Mouse (Mus musculus): ENCODE results near the gene Prdx5. TPM values are rescaled to one million over a fixed set of nuclear protein-coding genes. Genes with fewer than 3 reads are reported as not detected.

The Prdx5 gene
- polyA plus RNA-seq, 1 experiment from 2014 or later: 169 TPM

- H3K4me1 ChIP-seq: peaks cover 46% of the 10 kb centered on the region
- H3K27ac ChIP-seq (replicated peaks): peak overlapping the region; percentile 95
- no peak for DNase-seq (ENCODE audit: low spot score)
- WGBS: 2% methylated on average over 41 of the region's 48 CpGs
- H3K27me3 ChIP-seq (ENCODE audit: low read depth, poor library complexity, severe bottlenecking): peaks cover 40% of the 10 kb centered on the region
- H3K36me3 ChIP-seq: no peaks in the 10 kb centered on the region
- H3K4me3 ChIP-seq: peak overlapping the region; percentile 76
- no peaks in the 10 kb centered on the region; the same call in 1 of the 2 replicates for H3K9me3 ChIP-seq (replicated peaks)
Measured at GRCm38 (mm10) chr19:6920741-6921636, 11.1 kb upstream of the Prdx5 start.

GRCm38 (mm10) chr19:6919876-6920740 lies 10.2 kb upstream of the Prdx5 start:
- peak overlapping the region; percentile 95 for H3K27ac ChIP-seq (replicated peaks)

GRCm38 (mm10) chr19:6919431-6919830 lies 9.5 kb upstream of the Prdx5 start:
- Histone ChIP-seq H3K27ac (replicated peaks) (no peak overlapping the region), H3K4me3 (no peak overlapping the region), H3K4me1 (peaks cover 30% of the 10 kb centered on the region), H3K27me3 (ENCODE audit: low read depth, poor library complexity, severe bottlenecking) (peaks cover 24% of the 10 kb centered on the region), H3K36me3 (no peaks in the 10 kb centered on the region), H3K9me3 (replicated peaks) (no peaks in the 10 kb centered on the region)
- DNase-seq (ENCODE audit: low spot score): no peak

More at GRCm38 (mm10) chr19:6919876-6920740, 10.2 kb upstream of the Prdx5 start:
- peaks cover 31% of the 10 kb centered on the region for H3K27me3 ChIP-seq (ENCODE audit: low read depth, poor library complexity, severe bottlenecking)
- WGBS: 48% methylated on average over 8 of the region's 8 CpGs
- no peaks in the 10 kb centered on the region for H3K9me3 ChIP-seq (replicated peaks)
- H3K4me1 ChIP-seq: peaks cover 37% of the 10 kb centered on the region
- peak overlapping the region; percentile 76 for H3K4me3 ChIP-seq
- peak; percentile 53 for DNase-seq (ENCODE audit: low spot score)
- no peaks in the 10 kb centered on the region for H3K36me3 ChIP-seq

GRCm38 (mm10) chr19:6918321-6918720 lies 8.4 kb upstream of the Prdx5 start:
- Histone ChIP-seq H3K27me3 (ENCODE audit: low read depth, poor library complexity, severe bottlenecking) (peaks cover 13% of the 10 kb centered on the region), H3K27ac (replicated peaks) (no peak overlapping the region), H3K9me3 (replicated peaks) (no peaks in the 10 kb centered on the region), H3K36me3 (peaks cover 10% of the 10 kb centered on the region), H3K4me3 (no peak overlapping the region), H3K4me1 (peaks cover 30% of the 10 kb centered on the region)
- WGBS: 93% methylated on average over 4 of the region's 4 CpGs
- no peak for DNase-seq (ENCODE audit: low spot score)

GRCm38 (mm10) chr19:6916496-6916895 lies 6.6 kb upstream of the Prdx5 start:
- no peak for DNase-seq (ENCODE audit: low spot score)
- no peaks in the 10 kb centered on the region for H3K9me3 ChIP-seq (replicated peaks)
- WGBS: 82% methylated on average over 4 of the region's 4 CpGs
- H3K36me3 ChIP-seq: peaks cover 28% of the 10 kb centered on the region
- no peak overlapping the region for H3K4me3 ChIP-seq
- H3K27me3 ChIP-seq (ENCODE audit: low read depth, poor library complexity, severe bottlenecking): no peaks in the 10 kb centered on the region
- H3K27ac ChIP-seq (replicated peaks): no peak overlapping the region
- peaks cover 23% of the 10 kb centered on the region for H3K4me1 ChIP-seq

DNA sequence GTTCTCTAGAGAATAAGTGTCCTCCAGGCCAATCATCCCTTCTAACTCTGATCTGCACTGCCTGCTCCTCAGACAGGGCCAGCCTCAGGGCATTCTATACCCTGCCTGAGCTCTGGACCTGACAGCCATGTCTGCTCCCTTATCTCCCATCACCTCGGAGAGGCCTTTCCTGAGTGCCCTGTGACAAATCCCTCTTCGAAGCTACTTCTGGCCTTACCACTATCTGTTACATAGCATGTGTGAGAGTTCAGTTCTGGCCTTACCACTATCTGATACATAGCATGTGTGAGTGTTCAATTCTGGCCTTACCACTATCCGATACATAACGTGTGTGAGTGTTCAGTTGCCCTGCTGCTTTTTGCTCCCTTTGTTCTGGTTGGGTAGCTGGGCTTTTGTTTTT lies 5.4 kb upstream of the Prdx5 start:
- 84% methylated on average over 4 of the region's 4 CpGs for WGBS
- Histone ChIP-seq H3K27ac (replicated peaks) (no peak overlapping the region), H3K9me3 (replicated peaks) (no peaks in the 10 kb centered on the region), H3K36me3 (peaks cover 34% of the 10 kb centered on the region), H3K4me3 (no peak overlapping the region), H3K4me1 (peaks cover 22% of the 10 kb centered on the region), H3K27me3 (ENCODE audit: low read depth, poor library complexity, severe bottlenecking) (no peaks in the 10 kb centered on the region)
- DNase-seq (ENCODE audit: low spot score): no peak

DNA sequence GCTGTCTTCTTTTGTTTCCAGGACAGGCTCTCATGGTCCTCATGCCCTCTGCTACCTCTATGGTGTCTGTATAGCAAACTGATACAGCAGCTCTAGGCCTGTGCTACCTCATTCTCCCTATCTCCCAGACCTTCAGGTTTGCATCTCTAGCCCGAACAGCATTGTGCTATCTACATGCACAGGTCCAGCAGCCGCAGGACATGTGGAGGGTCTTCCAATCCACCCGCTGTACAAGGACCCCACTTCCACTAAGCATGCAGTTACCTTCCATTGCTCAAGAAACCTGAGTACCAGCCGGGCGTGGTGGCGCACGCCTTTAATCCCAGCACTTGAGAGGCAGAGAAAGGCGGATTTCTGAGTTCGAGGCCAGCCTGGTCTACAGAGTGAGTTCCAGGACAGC lies 4.6 kb upstream of the Prdx5 start:
- Histone ChIP-seq H3K9me3 (replicated peaks) (no peaks in the 10 kb centered on the region), H3K4me1 (peaks cover 15% of the 10 kb centered on the region), H3K27me3 (ENCODE audit: low read depth, poor library complexity, severe bottlenecking) (no peaks in the 10 kb centered on the region), H3K4me3 (no peak overlapping the region), H3K36me3 (peaks cover 34% of the 10 kb centered on the region), H3K27ac (replicated peaks) (no peak overlapping the region)
- DNase-seq (ENCODE audit: low spot score): no peak
- 93% methylated on average over 9 of the region's 9 CpGs for WGBS

DNA sequence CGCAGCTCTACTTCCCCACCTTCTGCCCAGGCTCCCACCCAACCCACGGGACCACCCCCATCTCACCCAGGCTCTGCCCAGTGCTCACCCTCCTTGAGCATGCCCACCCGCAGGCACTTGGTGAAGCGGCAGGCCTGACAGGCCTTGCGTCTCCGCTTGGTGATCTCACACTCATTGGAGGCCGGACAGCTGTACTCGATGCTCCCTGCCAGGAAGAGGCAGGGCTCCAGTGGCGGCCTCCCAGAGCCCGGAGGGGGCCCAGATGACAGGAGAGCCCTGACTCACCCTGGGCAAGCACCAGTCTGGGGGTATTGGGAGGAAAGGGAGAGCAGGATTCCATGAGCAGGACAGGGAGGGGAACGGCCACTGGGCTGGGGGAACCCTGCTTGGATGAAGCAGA lies 4.1 kb upstream of the Prdx5 start:
- H3K4me3 ChIP-seq: no peak overlapping the region
- DNase-seq (ENCODE audit: low spot score): no peak
- no peaks in the 10 kb centered on the region for H3K27me3 ChIP-seq (ENCODE audit: low read depth, poor library complexity, severe bottlenecking)
- H3K9me3 ChIP-seq (replicated peaks): no peaks in the 10 kb centered on the region
- H3K4me1 ChIP-seq: peaks cover 19% of the 10 kb centered on the region
- peaks cover 34% of the 10 kb centered on the region for H3K36me3 ChIP-seq
- no peak overlapping the region for H3K27ac ChIP-seq (replicated peaks)
- WGBS: 85% methylated on average over 11 of the region's 11 CpGs

DNA sequence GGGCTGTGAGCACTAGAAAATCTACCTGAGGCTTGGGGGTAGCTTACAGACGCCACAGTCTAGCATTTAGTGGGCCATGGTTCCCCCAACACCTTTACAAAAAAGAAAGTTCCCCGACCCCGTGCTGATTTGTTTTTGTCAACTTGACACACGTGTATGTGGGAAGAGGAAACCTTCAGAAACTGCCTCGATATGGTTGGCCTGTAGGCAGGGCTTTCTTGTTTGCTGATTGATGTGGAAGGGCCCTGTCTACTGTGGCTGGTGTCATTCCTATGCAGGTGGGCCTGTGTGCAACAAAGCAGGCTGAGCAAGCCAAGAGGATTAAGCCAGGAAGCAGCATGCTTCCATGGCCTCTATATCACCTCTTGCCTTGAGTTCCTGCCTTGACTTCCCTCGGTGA lies 3.1 kb upstream of the Prdx5 start:
- Histone ChIP-seq H3K36me3 (peaks cover 34% of the 10 kb centered on the region), H3K9me3 (replicated peaks) (no peaks in the 10 kb centered on the region), H3K4me3 (no peak overlapping the region), H3K27ac (replicated peaks) (no peak overlapping the region), H3K27me3 (ENCODE audit: low read depth, poor library complexity, severe bottlenecking) (no peaks in the 10 kb centered on the region), H3K4me1 (peaks cover 28% of the 10 kb centered on the region)
- DNase-seq (ENCODE audit: low spot score): no peak
- WGBS: 92% methylated on average over 6 of the region's 6 CpGs

- no peak for DNase-seq (ENCODE audit: low spot score)
- no peaks in the 10 kb centered on the region for H3K9me3 ChIP-seq (replicated peaks)
Measured at GRCm38 (mm10) chr19:6912205-6912970, 2.5 kb upstream of the Prdx5 start.

GRCm38 (mm10) chr19:6911101-6912074 lies 1.5 kb upstream of the Prdx5 start:
- no peaks in the 10 kb centered on the region for H3K27me3 ChIP-seq (ENCODE audit: low read depth, poor library complexity, severe bottlenecking)
- peaks cover 45% of the 10 kb centered on the region for H3K36me3 ChIP-seq
- 78% methylated on average over 19 of the region's 19 CpGs for WGBS
- H3K4me1 ChIP-seq: peaks cover 34% of the 10 kb centered on the region
- no peak overlapping the region for H3K27ac ChIP-seq (replicated peaks)
- DNase-seq (ENCODE audit: low spot score): no peak
- H3K4me3 ChIP-seq: peak overlapping the region; percentile 82
- no peaks in the 10 kb centered on the region for H3K9me3 ChIP-seq (replicated peaks)

More at GRCm38 (mm10) chr19:6912205-6912970, 2.5 kb upstream of the Prdx5 start:
- H3K4me1 ChIP-seq: peaks cover 34% of the 10 kb centered on the region
- WGBS: 93% methylated on average over 15 of the region's 15 CpGs
- peak overlapping the region; percentile 2; the same call in 1 of the 2 replicates for H3K4me3 ChIP-seq
- no peaks in the 10 kb centered on the region for H3K27me3 ChIP-seq (ENCODE audit: low read depth, poor library complexity, severe bottlenecking)
- no peak overlapping the region for H3K27ac ChIP-seq (replicated peaks)
- peaks cover 35% of the 10 kb centered on the region for H3K36me3 ChIP-seq
